Mouse (Mus musculus): Measurements from ENCODE around the gene Fkbpl.

Fkbpl gene

DNA sequence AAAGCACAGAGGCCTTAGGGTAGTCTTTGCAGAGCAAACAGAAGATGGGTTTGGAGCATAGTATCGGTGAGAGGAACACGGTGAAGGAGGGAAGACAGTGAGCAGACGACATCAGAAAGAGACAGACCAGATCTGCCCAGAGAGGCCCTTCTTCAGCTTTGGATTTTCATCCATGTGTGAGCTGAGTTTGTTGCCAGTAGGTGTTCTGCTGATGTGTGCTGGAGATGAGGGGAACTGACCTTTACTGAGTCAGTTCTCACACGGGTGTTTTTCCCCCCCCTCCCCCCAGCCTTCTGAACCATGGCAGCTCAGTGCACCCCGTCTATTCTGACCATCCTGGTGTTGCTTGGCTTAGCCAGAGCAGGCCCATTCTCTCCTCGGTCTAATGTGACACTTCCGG is 25.7 kb downstream of the Fkbpl start, which contains the start of gene Tnxb:
Gene Tnxb (plus strand): TSS at position 301 of the 400 bp plus-strand sequence.
- no peak for DNase-seq

DNA sequence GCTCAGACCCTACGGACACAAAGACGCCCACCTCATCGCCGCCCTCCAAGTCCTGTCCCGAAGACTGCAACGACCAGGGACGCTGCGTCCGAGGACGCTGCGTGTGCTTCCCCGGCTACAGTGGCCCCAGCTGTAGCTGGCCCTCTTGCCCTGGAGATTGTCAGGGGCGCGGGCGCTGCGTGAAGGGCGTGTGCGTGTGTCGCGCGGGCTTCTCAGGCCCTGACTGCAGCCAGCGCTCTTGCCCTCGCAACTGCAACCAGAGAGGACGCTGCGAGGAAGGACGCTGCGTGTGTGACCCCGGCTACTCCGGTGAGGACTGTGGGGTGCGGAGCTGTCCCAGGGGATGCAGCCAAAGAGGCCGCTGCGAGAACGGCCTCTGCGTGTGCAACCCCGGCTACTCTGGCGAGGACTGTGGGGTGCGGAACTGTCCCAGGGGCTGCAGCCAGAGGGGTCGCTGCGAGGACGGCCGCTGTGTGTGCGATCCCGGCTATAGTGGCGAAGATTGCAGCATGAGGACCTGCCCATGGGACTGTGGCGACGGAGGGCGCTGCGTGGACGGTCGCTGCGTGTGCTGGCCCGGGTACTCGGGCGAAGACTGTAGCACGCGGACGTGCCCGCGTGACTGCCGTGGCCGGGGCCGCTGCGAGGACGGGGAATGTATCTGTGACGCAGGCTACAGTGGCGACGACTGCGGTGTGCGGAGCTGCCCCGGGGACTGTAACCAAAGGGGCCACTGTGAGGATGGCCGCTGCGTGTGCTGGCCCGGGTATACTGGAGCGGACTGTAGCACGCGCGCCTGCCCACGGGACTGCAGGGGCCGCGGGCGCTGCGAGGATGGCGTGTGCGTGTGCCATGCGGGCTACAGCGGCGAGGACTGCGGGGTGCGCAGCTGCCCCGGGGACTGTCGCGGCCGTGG is 26.8 kb downstream of the Fkbpl start:
- DNase-seq = peak; percentile 52

GRCm38 (mm10) chr17:34672246-34672792 is 27.8 kb downstream of the Fkbpl start:
- DNase-seq = no peak

DNA sequence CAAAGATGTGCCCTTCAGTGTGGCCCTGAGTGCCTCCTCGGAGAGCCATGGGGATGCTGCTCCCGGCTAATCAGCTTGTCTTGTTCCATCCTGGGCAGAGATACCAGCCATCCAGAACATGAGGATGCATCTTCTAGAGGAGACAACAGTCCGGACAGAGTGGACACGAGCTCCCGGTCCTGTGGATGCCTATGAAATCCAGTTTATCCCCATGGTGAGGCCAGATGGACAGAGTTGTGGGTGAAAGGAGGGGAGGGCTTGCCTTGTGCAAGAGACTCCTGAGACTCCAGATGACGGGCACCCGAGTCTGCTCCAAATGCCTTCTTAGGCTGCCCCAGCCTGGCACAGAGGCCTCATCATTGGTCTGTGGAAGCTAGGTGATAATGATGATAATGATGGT is 28.6 kb downstream of the Fkbpl start:
- no peak for DNase-seq

GRCm38 (mm10) chr17:34674524-34675204 is 30.1 kb downstream of the Fkbpl start:
- DNase-seq = no peak

GRCm38 (mm10) chr17:34675205-34676092 is 30.9 kb downstream of the Fkbpl start:
- no peak for DNase-seq

DNA sequence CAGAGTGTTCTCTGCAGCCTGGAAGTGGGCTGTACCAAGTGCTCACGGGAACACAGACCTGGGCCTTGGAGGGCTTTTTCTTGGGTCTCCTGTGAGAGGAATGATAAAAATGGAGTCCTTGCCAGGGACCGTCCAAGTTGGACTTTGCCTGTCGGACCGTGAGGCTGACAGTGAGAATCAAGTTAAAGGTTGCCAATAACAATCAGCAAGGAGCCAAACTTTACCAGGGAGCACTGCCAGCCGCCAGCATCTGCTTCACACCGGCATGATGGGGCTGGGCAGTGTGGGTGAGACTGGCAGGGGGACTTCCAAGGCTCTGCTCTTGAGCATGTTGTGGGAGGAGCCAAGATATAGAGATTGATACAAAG is 31.5 kb downstream of the Fkbpl start:
- DNase-seq = no peak

GRCm38 (mm10) chr17:34676671-34677070 is 32.1 kb downstream of the Fkbpl start:
- DNase-seq = no peak

GRCm38 (mm10) chr17:34680191-34680590 is 35.6 kb downstream of the Fkbpl start:
- DNase-seq = no peak

GRCm38 (mm10) chr17:34680621-34681020 is 36.1 kb downstream of the Fkbpl start:
- DNase-seq = no peak

- peak; percentile 53 for DNase-seq
Observed at GRCm38 (mm10) chr17:34681132-34681571, 36.6 kb downstream of the Fkbpl start.

DNA sequence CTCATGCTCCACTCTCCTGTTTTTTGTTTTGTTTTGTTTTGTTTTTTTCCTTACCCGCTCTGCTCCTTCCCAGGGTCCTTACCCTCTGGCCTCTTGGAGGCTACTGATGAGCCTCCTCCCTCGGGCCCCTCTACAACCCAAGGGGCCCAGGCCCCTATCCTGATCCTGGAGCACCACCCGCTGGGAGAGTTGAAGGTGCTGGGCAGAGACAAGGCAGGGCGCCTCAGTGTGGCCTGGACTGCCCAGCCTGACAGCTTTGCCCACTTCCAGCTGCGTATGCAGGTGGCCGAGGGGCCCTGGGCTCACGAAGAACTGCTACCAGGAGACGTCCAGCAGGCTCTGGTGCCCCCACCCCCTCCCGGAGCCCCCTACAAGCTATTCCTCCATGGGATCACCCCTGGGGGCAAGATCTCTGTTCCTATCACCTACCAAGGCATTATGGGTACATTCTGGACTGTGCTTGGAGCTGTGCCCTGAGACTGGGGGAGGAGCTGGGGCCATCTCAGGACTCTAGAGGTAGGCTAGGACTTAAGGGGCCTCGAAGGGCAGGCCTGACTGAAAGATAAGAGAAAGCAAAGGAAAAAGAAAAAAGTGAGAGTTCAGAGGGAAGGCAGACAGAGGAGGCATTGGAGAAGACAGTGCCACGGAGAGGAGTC is 37.4 kb downstream of the Fkbpl start:
- DNase-seq = no peak

- no peak for DNase-seq
Observed at GRCm38 (mm10) chr17:34683179-34683578, 38.6 kb downstream of the Fkbpl start.

DNA sequence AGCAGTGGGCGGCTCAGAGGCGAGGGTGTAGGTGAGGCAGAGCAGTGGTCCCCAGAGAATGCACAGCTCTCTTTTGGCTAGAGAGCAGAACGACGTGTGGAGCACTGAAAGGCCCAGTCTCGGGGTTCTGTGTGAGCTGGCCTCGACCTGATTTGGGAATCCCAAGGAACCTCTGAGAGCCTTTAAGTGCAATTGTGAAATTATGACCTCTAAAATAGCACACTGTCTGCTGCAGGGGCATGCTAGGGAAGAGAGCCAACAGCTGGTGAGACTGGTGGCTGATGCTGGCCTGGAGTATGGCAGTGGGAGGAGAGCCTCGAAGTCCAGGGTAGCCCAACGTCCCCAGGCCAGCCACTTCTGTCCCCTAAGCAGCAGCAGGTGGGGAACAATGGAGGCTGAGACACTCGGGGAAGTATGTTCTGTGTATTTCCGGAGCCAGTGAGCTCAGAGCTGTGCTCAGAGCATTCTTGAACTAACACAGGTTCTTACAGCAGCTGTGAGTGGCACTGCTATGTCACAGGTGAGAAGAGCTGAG is 39.2 kb downstream of the Fkbpl start:
- no peak for DNase-seq

DNA sequence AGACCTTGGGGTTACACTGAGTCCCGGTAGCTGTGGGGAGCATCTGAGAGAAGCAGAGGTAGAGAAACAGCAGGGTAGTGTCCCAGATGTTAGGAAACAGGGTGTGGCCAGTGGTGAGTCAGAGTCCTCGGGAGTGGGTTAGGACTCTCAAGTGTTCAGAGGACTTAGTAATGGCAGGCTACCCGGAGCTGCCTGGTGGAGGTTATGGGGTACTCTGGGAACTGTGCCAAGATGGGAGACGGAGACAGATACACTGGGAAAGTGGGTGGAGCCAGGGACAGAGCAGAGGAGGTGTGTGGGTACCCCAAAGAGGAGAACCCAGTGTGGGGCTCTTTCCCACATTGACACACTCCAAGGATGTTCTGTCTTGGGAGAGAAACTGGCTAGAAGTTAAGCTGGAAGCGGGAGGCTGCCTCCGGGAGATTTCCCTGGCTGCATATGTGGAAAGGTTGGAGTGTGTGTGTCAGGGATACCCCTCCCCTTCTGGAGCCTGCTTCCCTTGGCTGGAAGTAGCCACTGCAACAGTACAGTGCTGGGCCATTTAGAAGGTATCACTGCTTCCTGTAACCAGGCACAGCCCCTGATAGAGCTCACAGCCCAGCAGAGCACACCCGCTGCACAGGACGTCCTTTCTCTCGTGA is 39.8 kb downstream of the Fkbpl start:
- DNase-seq = no peak

DNA sequence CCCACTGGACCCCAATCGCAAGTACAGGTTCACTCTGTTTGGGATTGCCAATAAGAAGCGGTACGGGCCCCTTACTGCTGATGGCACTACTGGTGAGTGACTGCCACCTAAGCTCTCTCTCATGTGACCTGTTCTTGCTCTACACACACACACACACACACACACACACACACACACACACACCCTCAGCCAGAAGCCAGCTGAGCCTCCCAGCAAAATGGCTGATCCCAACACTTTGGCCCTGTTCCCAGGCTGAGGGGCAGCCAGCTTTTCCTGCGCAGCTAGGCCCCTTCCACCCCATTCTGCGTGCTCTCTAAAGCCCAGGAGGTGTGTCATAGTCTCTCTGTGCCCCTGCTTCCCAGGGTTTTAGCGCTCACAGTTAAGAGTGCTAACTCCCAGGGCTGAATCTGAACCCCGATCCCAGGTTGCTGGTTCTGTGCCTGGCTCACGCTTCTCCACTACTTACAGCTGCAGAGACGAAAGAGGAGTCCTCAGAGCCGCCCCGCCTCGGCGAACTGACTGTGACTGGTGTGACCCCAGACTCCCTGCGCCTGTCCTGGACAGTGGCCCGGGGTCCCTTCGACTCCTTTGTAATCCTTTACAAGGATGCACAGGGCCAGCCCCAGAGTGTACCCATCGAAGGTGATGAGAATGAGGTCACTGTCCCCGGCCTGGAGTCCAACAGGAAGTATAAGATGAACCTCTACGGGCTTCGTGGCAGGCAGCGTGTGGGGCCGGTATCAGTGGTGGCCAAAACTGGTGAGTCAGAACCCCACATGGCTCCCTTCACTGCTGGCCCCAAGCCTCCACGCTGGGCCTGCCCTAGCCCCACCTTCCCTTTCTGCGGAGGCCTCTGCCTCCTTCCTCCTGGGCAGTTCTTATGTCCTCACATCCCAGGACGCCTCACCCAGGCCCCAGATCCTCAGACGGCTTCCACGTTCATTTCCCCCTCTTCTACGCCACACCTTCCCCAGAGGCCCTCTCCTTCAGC is 40.9 kb downstream of the Fkbpl start:
- peak; percentile 82 for DNase-seq

DNA sequence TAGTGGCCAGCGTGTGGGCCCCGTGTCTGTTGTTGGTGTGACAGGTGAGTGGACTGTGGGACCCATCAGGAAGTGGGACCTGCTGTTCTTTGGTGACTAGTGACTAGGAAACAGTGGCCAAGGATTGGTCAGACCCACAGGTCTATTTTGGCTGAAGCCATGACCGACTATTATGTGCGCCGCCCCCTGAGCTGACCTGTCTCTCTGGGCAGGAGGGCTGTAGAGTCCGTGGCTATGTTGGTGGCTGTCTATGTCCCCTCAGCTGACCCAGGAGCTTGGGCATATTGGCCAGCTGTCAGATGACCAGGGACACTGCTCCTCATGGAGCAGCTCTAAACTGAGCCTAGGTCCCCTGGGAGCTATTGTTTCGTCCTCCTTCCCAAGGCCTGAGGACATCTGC is 44.3 kb downstream of the Fkbpl start:
- DNase-seq = no peak

DNA sequence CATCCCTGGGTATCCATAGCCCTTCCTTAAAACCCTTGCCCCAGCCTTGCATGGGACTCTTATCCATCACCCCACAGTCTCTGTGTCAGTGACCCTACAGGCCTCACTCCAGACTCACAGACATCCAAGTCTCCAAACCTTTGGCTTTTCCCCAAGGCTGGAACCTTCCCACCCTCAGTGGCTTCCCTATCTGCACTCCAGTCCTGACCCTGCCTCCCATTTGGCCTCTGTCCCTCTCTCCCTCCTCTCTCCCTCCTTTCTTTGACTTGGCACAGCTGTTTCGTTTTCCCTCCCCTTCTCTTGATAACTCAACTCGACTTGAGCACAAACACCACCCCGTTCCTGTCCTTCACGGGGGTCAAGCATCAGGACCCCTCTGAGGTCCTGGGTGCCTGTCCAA is 45.9 kb downstream of the Fkbpl start:
- DNase-seq = peak; percentile 75

DNA sequence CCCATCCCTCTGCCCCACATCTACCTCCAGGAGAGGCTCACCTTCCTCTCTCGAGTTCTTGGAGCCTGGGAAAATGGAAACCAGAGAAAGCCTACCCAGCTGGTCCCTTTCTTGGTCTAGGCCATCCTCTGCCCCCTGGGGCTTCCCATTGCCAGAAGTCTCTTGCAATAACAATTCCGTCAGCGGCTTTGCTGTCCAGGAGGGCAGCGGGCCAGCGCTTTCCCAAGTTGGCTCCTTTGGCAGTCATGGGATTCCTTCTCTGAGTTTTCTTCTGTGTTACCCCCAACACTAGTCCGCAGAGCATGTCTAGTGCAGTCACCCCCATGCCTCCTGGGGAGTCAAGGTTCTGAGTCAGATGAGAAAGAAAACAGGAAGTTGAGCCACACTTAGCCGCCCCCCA is 48.3 kb downstream of the Fkbpl start:
- peak; percentile 79 for DNase-seq

Measured in kidney, postnatal 10 days (tissue).